Mouse (Mus musculus) urinary bladder, postnatal 14 days (tissue): ENCODE results near the gene Cnot6l.

ENCODE experiments used
- DNase-seq: peaks from one replicate; pipeline ENCODE4 v3.0.0; 2021; ENCODE audit warnings: low spot score

Gene Cnot6l

GRCm38 (mm10) chr5:96161578-96162398, 2.2 kb downstream of the Cnot6l start:
- DNase-seq: peak; percentile 46

- DNase-seq: peak; percentile 9
Observed at GRCm38 (mm10) chr5:96161263-96161577, 2.8 kb downstream of the Cnot6l start.

GRCm38 (mm10) chr5:96160467-96161262, 3.3 kb downstream of the Cnot6l start:
- peak; percentile 48 for DNase-seq

- no peak for DNase-seq
Observed at GRCm38 (mm10) chr5:96142351-96142750, 21.6 kb downstream of the Cnot6l start.

- no peak for DNase-seq
Observed at GRCm38 (mm10) chr5:96130683-96131082, 33.3 kb downstream of the Cnot6l start.

GRCm38 (mm10) chr5:96126856-96127255, 37.1 kb downstream of the Cnot6l start:
- no peak for DNase-seq

- DNase-seq: no peak
Observed at GRCm38 (mm10) chr5:96114943-96115342, 49.0 kb downstream of the Cnot6l start.

GRCm38 (mm10) chr5:96104644-96105043, 59.3 kb downstream of the Cnot6l start:
- no peak for DNase-seq

GRCm38 (mm10) chr5:96091468-96091867, 72.5 kb downstream of the Cnot6l start:
- no peak for DNase-seq

GRCm38 (mm10) chr5:96085324-96085723, 78.6 kb downstream of the Cnot6l start:
- DNase-seq: no peak

- DNase-seq: no peak
Observed at GRCm38 (mm10) chr5:96079026-96079425, 84.9 kb downstream of the Cnot6l start.

- DNase-seq: no peak
Observed at GRCm38 (mm10) chr5:96065591-96065990, 98.4 kb downstream of the Cnot6l start.

- no peak for DNase-seq
Observed at GRCm38 (mm10) chr5:96042492-96042891, 121.5 kb downstream of the Cnot6l start.

GRCm38 (mm10) chr5:96041507-96042104, 122.4 kb downstream of the Cnot6l start:
- no peak for DNase-seq

GRCm38 (mm10) chr5:96039188-96039840, 124.7 kb downstream of the Cnot6l start:
- no peak for DNase-seq

GRCm38 (mm10) chr5:96037684-96038121, 126.3 kb downstream of the Cnot6l start:
- DNase-seq: no peak

GRCm38 (mm10) chr5:96036125-96036672, 127.8 kb downstream of the Cnot6l start:
- no peak for DNase-seq

- no peak for DNase-seq
Observed at GRCm38 (mm10) chr5:96034101-96034500, 129.9 kb downstream of the Cnot6l start.

GRCm38 (mm10) chr5:96029821-96030220, 134.2 kb downstream of the Cnot6l start:
- DNase-seq: no peak
